Mouse (Mus musculus) thymus, adult 2 months (tissue): ENCODE measurements around the gene Ap1g2. TPM values are rescaled to one million over a fixed set of nuclear protein-coding genes. Genes with fewer than 3 reads are reported as not detected.

Experiments
- DNase-seq: peaks from one replicate; pipeline ENCODE4 v3.0.0; 2021
- H3K27ac ChIP-seq: fragments of 200-500 bp; 2 replicates; pipeline ENCODE4 v1.5.1; 2012; ENCODE audit warnings: low read length, control low read depth; ENCODE audit not compliant: control insufficient read depth, insufficient read depth
- H3K27me3 ChIP-seq: fragments of 200-500 bp; 2 replicates; pipeline ENCODE4 v1.6.1; 2012; ENCODE audit warnings: mild to moderate bottlenecking, low read length, moderate library complexity, mixed read lengths; ENCODE audit not compliant: control insufficient read depth, insufficient read depth
- H3K36me3 ChIP-seq: fragments of 200-500 bp; 2 replicates; pipeline ENCODE4 v1.6.1; 2012; ENCODE audit warnings: mild to moderate bottlenecking, low read length, moderate library complexity; ENCODE audit not compliant: control insufficient read depth, insufficient read depth
- H3K4me1 ChIP-seq: fragments of 200-500 bp; replicated peaks from 2 replicates; pipeline ENCODE4 v1.6.1; 2012; ENCODE audit warnings: low read length; ENCODE audit not compliant: control insufficient read depth, insufficient read depth
- H3K4me3 ChIP-seq: fragments of 200-500 bp; 2 replicates; pipeline ENCODE4 v1.5.1; 2012; ENCODE audit warnings: mild to moderate bottlenecking, low read length, control low read depth, moderate library complexity; ENCODE audit not compliant: control insufficient read depth, insufficient read depth
- CTCF ChIP-seq: fragments of 200-500 bp; IDR thresholded peaks from 2 replicates; pipeline ENCODE4 v1.5.1; 2012; ENCODE audit warnings: mild to moderate bottlenecking, control low read depth, low read length, moderate library complexity, borderline replicate concordance; ENCODE audit not compliant: control insufficient read depth, poor library complexity, insufficient read depth; ENCODE audit errors: extremely low read depth
- POLR2A ChIP-seq: fragments of 200-500 bp; IDR thresholded peaks from 2 replicates; pipeline ENCODE4 v1.6.1; 2012; ENCODE audit warnings: mild to moderate bottlenecking, low read length, control low read depth, moderate library complexity; ENCODE audit not compliant: control insufficient read depth, poor library complexity, insufficient read depth; ENCODE audit errors: extremely low read depth
- WGBS: fragments of 180-500 bp; shearing (Covaris S2); methylation state at CpG from one replicate; pipeline ENCODE4 v1.1.7; 2018; 5-methylcytosine and 5-hydroxymethylcytosine counted together
- polyA plus RNA-seq: library from polyadenylated mRNA; depleted of rRNA; stranded (reverse); fragments of >200 nt; gene quantifications from 2 replicates; pipeline ENCODE4 v1.2.3, GENCODE M21; 2012

The Ap1g2 gene
- polyA plus RNA-seq, 1 experiment: 91.5 TPM

DNA sequence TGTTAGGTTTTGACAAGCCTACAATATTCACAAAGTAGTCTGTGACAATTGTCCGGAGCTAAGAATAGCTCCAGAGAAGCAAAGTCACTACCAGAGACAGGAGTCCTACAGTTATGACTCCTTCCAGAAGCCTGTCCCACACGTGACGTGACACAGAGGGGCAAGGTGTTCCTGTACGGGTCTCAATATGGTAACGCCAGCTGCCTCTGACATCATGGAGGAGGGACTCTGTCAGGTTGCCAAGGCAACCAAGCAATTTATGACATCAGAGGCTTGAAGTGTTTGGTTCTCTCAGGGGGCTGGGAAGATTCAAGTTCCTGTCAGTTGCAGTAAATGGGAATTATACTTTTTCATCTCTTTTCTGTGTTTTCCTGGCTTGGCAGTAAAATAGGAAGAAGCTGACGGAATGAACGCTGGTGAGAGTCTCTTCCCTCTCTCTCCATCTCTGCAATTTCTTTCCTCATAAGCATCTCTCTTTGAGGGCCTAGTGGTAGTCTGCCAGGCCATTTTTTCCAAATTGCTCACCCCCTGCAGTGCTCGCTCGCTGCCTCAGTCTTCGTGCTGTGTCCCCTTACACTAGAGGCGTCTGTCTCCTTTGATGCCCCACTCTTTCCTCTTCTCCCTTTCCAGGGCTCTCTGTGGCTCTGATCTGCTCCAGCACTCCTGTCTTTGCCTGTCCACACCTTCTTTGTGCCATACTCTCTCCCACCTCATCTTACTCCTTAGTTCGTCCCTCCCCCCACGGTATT is 17.0 kb downstream of the Ap1g2 start:
- peaks cover 16% of the 10 kb centered on the region for H3K4me1 ChIP-seq
- no peaks in the 10 kb centered on the region for H3K36me3 ChIP-seq
- no peaks in the 10 kb centered on the region for H3K27me3 ChIP-seq
- WGBS: 88% methylated on average over 13 of the region's 13 CpGs
- no peak overlapping the region for H3K4me3 ChIP-seq
- no peak for DNase-seq
- TF ChIP-seq POLR2A: no peak
- TF ChIP-seq CTCF: no peak
- no peak overlapping the region for H3K27ac ChIP-seq

DNA sequence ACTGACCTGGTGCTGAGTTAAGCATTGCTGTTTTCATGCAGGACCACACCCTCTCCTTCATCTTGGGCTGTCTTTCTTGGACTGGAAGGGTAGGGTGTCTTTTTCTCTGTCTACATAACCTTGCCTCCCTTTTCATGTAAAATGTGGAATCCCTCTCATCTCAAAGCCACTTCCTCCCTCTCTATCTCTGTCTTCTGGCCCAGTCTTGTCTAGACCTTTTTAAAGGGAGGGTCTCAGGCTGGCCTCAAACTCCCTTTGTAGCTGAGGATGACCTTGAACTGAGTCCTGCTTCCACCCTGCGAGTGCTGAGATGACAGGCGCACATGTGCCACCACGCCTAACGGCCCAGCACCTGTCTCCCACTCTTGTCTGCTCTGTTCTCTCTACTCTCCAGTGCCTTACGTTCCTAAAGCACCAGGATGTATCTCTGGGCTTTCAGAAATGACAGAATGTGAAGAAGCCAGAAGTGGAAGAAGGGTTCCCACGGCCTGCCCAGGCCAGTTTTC is 20.3 kb downstream of the Ap1g2 start:
- DNase-seq: no peak
- Histone ChIP-seq H3K27me3 (no peaks in the 10 kb centered on the region), H3K4me1 (peaks cover 9% of the 10 kb centered on the region), H3K36me3 (no peaks in the 10 kb centered on the region), H3K4me3 (no peak overlapping the region), H3K27ac (no peak overlapping the region)
- WGBS: 81% methylated on average over 6 of the region's 6 CpGs
- TF ChIP-seq CTCF (no peak), POLR2A (no peak)

DNA sequence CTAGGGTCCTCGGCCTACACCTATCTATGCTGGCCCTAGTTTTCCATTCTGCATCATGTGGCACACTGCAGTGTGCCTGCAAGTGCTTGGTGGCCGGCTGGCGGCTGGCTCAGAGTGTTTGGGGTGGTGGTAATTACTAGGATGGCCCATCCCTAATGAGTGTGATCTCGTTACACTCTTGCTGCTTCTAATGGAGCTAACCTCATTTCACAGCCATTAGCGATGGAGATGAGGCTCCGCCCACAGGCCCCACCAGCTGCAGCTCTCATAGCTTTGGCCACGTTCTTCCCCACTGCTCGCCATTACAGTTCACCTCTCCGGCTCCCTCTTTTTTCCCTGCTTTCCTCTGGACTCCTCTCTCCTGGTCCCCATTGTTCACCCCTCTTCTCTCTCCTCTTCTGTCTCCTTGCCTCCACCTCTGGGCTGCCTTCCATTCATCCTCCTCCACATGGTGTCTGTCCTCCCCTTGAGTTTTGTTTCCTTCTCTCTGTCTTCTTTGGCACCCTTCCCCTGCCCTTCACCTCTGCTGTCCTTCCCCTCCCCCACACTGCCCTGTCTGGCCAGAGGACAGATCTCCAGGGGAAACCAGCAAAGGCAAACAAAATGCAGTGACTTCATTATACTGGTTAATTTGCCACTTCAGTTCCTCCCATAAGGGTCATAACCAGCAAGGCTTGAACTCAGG is 20.9 kb downstream of the Ap1g2 start:
- Histone ChIP-seq H3K4me1 (peaks cover 8% of the 10 kb centered on the region), H3K27ac (no peak overlapping the region), H3K27me3 (no peaks in the 10 kb centered on the region), H3K4me3 (no peak overlapping the region), H3K36me3 (no peaks in the 10 kb centered on the region)
- DNase-seq: no peak
- 94% methylated on average over 9 of the region's 9 CpGs for WGBS
- TF ChIP-seq CTCF: no peak

DNA sequence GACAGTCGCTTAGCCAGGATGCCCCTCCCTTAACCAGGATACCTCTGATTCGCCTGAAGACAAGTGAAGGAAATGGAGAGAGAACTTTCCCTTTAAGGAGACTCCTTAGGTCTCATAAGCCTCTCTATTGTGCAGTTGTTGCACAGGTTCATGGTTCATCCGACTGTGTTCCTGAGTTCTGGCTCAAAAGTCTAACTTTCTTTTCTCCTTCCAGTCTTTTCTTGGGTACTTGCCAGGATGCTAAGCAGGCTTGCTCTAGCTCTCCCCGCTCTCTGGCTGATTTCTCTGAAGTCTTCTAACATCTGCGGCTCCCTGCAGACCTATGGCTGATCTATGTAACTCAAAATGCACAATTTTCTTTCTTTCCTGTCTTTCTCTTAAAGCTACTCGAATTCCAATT is 22.9 kb downstream of the Ap1g2 start:
- TF ChIP-seq CTCF: no peak
- TF ChIP-seq POLR2A: no peak
- no peaks in the 10 kb centered on the region; the same call in 1 of the 2 replicates for H3K27me3 ChIP-seq
- no peaks in the 10 kb centered on the region for H3K36me3 ChIP-seq
- no peak for DNase-seq
- peaks cover 13% of the 10 kb centered on the region for H3K4me1 ChIP-seq
- 91% methylated on average over 6 of the region's 6 CpGs for WGBS
- H3K27ac ChIP-seq: no peak overlapping the region
- H3K4me3 ChIP-seq: no peak overlapping the region

DNA sequence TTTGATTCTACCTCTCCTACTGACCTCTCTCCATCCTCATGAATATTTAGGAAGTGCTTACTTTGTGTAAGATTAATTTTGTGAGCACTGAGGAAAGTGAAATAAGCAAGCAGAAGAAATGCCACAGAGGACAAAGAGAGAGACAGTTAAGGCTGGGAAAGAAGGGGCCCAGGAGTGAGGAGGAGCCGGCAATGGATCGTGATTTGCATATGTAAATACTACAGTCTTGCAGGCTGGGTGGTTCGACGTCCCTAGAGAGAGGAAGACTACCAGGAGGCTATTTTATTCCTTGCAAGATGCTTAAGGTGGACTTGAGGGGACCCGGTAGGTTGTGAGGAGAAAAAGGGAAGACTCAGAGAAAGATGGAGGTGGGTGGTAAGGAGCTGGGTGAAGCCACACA is 25.3 kb downstream of the Ap1g2 start:
- TF ChIP-seq CTCF (no peak), POLR2A (no peak)
- no peaks in the 10 kb centered on the region; the same call in 1 of the 2 replicates for H3K27me3 ChIP-seq
- no peaks in the 10 kb centered on the region for H3K36me3 ChIP-seq
- no peak for DNase-seq
- WGBS: 92% methylated on average over 5 of the region's 5 CpGs
- H3K4me3 ChIP-seq: no peak overlapping the region
- peaks cover 14% of the 10 kb centered on the region for H3K4me1 ChIP-seq
- H3K27ac ChIP-seq: no peak overlapping the region

DNA sequence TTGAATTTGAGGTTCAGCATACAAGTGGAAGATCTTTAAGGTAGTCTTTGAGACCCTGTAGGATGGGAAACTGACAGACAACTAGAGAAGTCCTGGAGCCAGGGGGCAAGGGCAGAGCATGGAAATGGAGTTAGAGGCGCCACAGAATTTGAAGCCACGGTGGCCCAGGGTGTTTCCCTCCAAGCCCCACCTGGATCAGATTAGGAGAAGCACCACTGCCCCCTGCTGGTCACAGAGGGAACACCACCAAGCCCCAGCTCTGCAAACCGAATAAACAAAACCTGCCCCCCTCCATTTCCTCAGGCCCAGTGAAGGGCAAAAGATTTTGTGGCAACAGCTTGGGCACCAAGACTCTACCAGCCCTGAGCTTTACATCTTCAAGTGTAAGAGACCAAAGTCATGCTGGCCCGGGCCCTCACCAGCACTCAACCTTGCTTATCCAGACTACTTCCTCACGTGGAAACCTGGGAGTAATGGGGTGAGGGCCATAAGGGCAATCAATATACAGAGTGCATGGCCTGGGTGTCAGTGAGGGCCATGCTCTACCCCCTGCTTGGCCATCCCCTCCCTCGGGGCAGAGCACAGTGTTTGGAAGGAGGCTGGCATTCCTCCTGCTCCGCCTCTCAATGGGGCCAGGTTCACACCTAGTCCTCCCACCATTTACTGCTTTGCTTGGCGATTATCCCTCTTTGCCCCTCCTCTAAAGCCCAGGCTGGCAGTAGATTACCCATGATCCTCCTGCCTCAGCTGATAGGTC is 27.0 kb downstream of the Ap1g2 start:
- H3K4me3 ChIP-seq: no peak overlapping the region
- H3K27ac ChIP-seq: no peak overlapping the region
- no peaks in the 10 kb centered on the region; the same call in 1 of the 2 replicates for H3K27me3 ChIP-seq
- H3K36me3 ChIP-seq: no peaks in the 10 kb centered on the region
- 44% methylated on average over 8 of the region's 8 CpGs for WGBS
- peak; percentile 75 for DNase-seq
- peaks cover 6% of the 10 kb centered on the region for H3K4me1 ChIP-seq
- TF ChIP-seq POLR2A: no peak
- TF ChIP-seq CTCF: peak; percentile 92
